Mouse (Mus musculus): ENCODE data around the gene Grap. TPM values are rescaled to one million over a fixed set of nuclear protein-coding genes. Genes with fewer than 3 reads are reported as not detected.
A peak's percentile ranks its signal among the peaks of the same experiment; 100 is the strongest.

The Grap gene
- polyA plus RNA-seq, 1 experiment from 2014 or later: 11.8 TPM

DNA sequence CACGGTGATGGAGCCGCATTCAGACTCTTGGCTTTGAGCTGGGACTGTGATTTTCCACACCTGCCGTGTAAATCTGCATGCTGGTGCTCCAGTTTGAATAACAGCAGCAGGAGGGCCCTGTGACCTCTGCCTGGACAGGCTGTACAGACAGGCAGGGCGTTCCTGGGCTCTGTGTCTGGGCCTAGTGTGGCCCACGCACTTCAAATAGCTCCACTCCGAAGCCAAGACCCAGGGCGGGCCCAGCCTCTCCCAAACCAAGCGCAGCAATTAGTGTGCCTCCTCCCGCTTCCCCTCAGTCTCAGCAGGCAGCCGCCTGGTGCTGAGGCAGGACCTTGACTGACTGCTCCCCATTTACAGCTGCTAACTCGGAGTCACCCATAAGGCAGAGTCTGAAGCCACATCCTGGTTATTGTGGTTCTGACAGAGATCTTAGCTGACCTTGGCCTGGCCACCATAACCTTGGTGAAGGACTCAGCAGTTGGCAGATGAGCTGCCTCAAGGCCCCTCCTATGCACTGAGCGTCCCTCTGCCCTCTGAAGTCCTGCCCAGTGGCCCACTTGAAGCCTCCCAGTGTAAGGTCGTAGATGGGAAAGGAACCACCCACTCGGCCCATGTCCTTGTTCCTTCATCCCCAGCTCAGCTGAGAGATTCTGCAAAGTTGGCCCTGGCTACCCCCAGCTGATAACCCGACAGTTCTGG lies 60.2 kb downstream of the Grap start:
- 62% methylated on average over 15 of the region's 15 CpGs for WGBS

DNA sequence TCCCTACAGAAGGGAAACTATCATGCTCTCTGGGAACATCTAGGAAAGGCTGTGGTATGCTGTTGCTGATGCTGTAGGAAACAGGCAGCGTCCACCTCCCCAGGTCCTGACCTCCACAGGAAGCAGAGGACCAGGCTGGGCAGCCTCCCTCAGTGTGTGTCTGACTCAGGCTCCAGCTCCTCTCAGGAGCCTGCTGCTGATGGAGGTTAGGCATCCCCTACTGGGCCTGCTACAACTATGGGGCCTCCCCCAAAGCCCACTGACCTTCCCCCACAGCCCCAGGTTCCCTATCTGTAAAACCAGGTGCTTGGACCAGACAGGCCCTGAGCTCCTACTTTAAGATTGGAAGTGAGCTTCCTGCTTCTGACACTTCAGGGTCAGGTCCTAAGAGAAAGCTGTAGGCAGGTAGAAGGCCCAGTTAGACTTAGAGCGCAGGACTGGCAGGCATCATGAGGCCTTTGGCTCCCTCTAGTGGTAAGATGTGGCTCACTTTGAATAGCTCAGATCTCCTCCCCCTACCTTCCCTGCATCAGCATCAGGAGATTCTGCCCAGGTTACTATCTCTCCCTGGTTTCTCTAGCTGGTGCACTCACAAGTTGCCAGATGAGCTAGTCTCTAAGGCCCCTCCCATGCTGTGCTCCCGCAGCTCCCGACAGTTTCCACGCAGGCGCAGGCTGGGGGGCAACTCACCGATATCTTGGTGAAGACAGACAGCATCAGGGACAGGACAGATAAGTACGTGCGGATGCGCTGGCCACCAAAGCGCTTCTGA lies 61.5 kb downstream of the Grap start:
- H3K27me3 ChIP-seq (ENCODE audit: insufficient read depth, poor library complexity, severe bottlenecking): peaks cover 25% of the 10 kb centered on the region; the same call in 1 of the 2 replicates
- WGBS: 37% methylated on average over 11 of the region's 11 CpGs
- peak; percentile 85 for DNase-seq (ENCODE audit: low spot score)

More for the DNA sequence above, 60.2 kb downstream of the Grap start:
- H3K9me3 ChIP-seq: no peaks in the 10 kb centered on the region
- no peak for DNase-seq (ENCODE audit: low spot score)
- no peaks in the 10 kb centered on the region for H3K36me3 ChIP-seq
- H3K27me3 ChIP-seq (ENCODE audit: insufficient read depth, poor library complexity, severe bottlenecking): peaks cover 25% of the 10 kb centered on the region; the same call in 1 of the 2 replicates
- peak overlapping the region; percentile 57; the same call in 1 of the 2 replicates for H3K27ac ChIP-seq
- H3K4me1 ChIP-seq: peaks cover 25% of the 10 kb centered on the region
- H3K4me3 ChIP-seq: no peak overlapping the region

DNA sequence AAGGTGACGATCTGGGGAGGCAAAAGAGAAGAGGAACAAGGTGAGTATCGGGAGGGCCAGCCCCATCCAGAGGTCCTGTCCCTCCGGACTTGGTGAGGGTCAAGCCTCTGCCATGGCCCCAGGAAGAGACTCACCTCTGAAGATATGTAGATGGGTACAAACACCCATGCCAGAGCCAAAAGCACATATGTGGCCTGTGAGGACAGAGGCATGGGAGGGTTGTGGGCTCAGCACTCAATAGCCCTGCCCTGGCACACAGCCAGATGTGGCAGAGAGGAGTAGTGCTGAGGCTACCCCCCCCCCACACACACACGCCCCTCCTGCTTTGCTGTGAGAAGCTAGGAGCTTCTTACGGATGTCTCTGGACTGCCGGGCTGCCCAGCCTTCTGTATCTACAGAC lies 62.1 kb downstream of the Grap start:
- DNase-seq (ENCODE audit: low spot score): no peak
- Histone ChIP-seq H3K36me3 (no peaks in the 10 kb centered on the region), H3K27ac (no peak overlapping the region), H3K27me3 (ENCODE audit: insufficient read depth, poor library complexity, severe bottlenecking) (peaks cover 25% of the 10 kb centered on the region; the same call in 1 of the 2 replicates), H3K4me3 (no peak overlapping the region), H3K4me1 (peaks cover 17% of the 10 kb centered on the region), H3K9me3 (no peaks in the 10 kb centered on the region)
- 69% methylated on average over 6 of the region's 6 CpGs for WGBS

More for the DNA sequence above, 61.5 kb downstream of the Grap start:
- H3K27ac ChIP-seq: no peak overlapping the region
- H3K36me3 ChIP-seq: no peaks in the 10 kb centered on the region
- no peak overlapping the region for H3K4me3 ChIP-seq
- peaks cover 17% of the 10 kb centered on the region for H3K4me1 ChIP-seq
- no peaks in the 10 kb centered on the region for H3K9me3 ChIP-seq

DNA sequence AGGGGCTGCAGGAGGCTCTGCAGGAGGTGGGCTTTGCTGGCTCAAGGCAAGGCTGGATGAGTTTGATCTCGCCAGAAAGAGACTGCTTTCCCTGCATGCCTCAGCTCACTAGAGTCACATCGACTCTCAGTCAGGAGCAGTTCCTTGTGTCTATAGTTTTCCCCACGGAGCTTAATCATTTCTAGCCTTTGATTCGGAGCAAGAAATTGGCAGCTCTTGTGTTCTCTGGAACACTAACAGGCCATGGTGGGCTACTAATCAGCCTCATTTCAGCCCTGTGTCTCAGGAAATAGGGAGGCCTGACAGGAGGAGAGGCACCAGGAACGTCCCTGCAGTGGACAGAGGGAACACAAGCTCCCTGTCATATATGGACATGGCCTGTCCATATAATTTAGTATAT lies 64.9 kb downstream of the Grap start:
- Histone ChIP-seq H3K9me3 (no peaks in the 10 kb centered on the region), H3K36me3 (no peaks in the 10 kb centered on the region), H3K4me3 (no peak overlapping the region), H3K27ac (no peak overlapping the region), H3K4me1 (peaks cover 17% of the 10 kb centered on the region), H3K27me3 (ENCODE audit: insufficient read depth, poor library complexity, severe bottlenecking) (peaks cover 7% of the 10 kb centered on the region; the same call in 1 of the 2 replicates)
- DNase-seq (ENCODE audit: low spot score): no peak
- WGBS: 64% methylated on average over 5 of the region's 5 CpGs

DNA sequence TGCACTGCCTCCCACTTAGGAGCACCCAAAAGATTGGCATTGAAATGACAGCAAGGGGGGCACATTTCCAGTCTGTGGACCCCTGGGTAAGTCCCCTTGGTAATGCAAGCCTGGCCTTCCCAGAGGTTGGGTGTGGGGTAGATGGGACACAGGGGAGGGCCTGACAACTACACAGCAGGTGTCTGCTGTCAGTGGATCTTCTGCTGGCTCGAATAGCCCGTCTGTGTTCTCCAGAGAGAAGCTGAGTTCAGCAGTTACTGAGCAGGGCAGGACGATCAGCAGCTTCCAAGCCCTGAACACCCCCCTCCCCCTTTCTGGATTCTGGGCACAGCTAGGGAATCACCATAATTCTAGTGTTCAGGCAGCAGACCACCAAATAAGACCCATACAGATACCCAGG lies 66.3 kb downstream of the Grap start:
- no peaks in the 10 kb centered on the region for H3K9me3 ChIP-seq
- WGBS: 53% methylated on average over 3 of the region's 3 CpGs
- no peak overlapping the region for H3K4me3 ChIP-seq
- H3K4me1 ChIP-seq: peaks cover 5% of the 10 kb centered on the region; the same call in 1 of the 2 replicates
- no peaks in the 10 kb centered on the region for H3K36me3 ChIP-seq
- H3K27ac ChIP-seq: no peak overlapping the region
- H3K27me3 ChIP-seq (ENCODE audit: insufficient read depth, poor library complexity, severe bottlenecking): no peaks in the 10 kb centered on the region; the same call in 1 of the 2 replicates
- no peak for DNase-seq (ENCODE audit: low spot score)

DNA sequence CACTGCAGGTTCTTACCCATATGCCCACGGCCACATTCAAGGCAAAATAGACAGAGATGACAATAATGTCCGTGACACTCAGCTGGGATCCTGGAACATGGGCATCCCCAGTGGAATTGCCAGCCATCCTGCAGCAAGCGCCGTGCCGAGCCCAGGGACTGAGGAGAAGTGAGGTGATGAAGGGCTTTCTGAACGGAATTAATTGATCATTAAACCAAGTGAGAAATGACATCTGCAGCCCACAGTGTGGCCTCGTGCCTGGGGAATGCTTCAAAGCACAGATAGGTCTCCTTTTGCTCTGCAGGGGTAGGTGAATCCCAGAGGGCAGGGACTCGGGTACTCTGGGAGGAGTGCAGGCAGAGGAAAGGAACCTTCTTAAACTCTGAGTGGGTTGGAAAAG lies 66.8 kb downstream of the Grap start:
- no peak for DNase-seq (ENCODE audit: low spot score)
- H3K27ac ChIP-seq: no peak overlapping the region
- 78% methylated on average over 8 of the region's 8 CpGs for WGBS

DNA sequence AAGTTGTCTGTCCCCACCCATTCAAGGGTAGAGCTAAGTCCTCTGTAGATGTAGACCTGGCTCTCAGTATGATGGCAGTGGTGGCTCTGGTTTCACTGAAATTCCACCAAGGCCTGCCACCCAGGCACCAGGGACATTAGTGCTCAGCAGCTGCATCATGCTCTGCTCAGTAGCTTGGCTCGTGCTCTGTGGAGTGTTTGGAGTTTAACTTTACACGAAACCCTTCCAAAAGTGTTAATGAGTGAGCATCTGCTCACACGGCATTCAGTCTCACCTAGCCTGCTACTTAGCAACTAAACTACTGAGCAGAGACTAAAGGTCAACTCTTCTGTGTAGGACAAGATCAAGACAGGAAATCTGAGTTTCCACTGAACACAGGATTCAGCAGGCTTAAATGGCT lies 67.6 kb downstream of the Grap start, which contains the start of gene Slc5a10:
Gene Slc5a10, minus strand, starts transcription at position 191 of the 400 bp plus-strand sequence.
- Histone ChIP-seq H3K36me3 (no peaks in the 10 kb centered on the region), H3K4me3 (no peak within 1 kb of the TSS), H3K27me3 (ENCODE audit: insufficient read depth, poor library complexity, severe bottlenecking) (no peaks in the 10 kb centered on the region), H3K9me3 (no peaks in the 10 kb centered on the region), H3K4me1 (no peaks in the 10 kb centered on the region), H3K27ac (no peak within 1 kb of the TSS)
- DNase-seq (ENCODE audit: low spot score): no peak
- WGBS: 75% methylated on average over 3 of the region's 3 CpGs

More for the DNA sequence above, 66.8 kb downstream of the Grap start:
- H3K4me1 ChIP-seq: 0 out of 2 replicates have a peak, but pooled peaks cover 2% of the 10 kb centered on the region
- no peak overlapping the region for H3K4me3 ChIP-seq
- H3K9me3 ChIP-seq: no peaks in the 10 kb centered on the region
- H3K36me3 ChIP-seq: no peaks in the 10 kb centered on the region
- H3K27me3 ChIP-seq (ENCODE audit: insufficient read depth, poor library complexity, severe bottlenecking): no peaks in the 10 kb centered on the region; the same call in 1 of the 2 replicates

DNA sequence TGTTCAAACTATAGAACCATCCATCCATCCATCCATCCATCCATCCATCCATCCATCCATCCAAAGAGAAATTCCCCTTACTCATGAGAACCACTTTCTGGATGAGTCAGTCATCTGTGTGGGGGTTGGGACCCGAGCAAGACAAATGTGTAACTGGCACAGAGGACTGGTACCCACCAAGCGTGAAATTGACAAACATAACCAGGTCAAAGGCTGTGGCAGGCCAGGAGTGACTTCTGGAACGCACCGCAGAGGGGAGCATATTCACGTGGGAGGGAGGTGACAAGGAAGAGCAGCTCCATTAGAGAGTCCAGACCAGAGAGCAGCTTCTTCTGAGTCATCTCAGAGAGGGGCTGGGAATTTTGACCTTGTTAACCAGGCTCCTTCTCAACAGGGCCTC lies 69.0 kb downstream of the Grap start:
- H3K27me3 ChIP-seq (ENCODE audit: insufficient read depth, poor library complexity, severe bottlenecking): no peaks in the 10 kb centered on the region
- H3K36me3 ChIP-seq: peaks cover 9% of the 10 kb centered on the region; the same call in 1 of the 2 replicates
- no peak overlapping the region for H3K4me3 ChIP-seq
- no peak overlapping the region for H3K27ac ChIP-seq
- H3K4me1 ChIP-seq: no peaks in the 10 kb centered on the region
- no peaks in the 10 kb centered on the region for H3K9me3 ChIP-seq
- 74% methylated on average over 5 of the region's 5 CpGs for WGBS
- DNase-seq (ENCODE audit: low spot score): no peak

Other genes starting within 250 kb of the Grap start
- 0.10 and 0.77 TPM in 2 replicates for gene Rnf112, start 199.1 kb upstream of the Grap start, polyA plus RNA-seq (2016; fragmentation: Nextera tagmentation; extraction: Ambion mirVana)
- 22.7 and 67.8 TPM in 2 replicates for gene Mfap4, start 167.8 kb upstream of the Grap start, polyA plus RNA-seq (2016; fragmentation: Nextera tagmentation; extraction: Ambion mirVana)
- 42.7 and 49.1 TPM in 2 replicates for gene Mapk7, start 158.9 kb upstream of the Grap start, polyA plus RNA-seq (2016; fragmentation: Nextera tagmentation; extraction: Ambion mirVana)
- gene B9d1, start 148.1 kb upstream of the Grap start, polyA plus RNA-seq (2016; fragmentation: Nextera tagmentation; extraction: Ambion mirVana): 14.5 and 21.5 TPM in 2 replicates
- gene Epn2, start 73.6 kb upstream of the Grap start, polyA plus RNA-seq (2016; fragmentation: Nextera tagmentation; extraction: Ambion mirVana): 22.8 and 22.9 TPM in 2 replicates
- 3.2 and 3.3 TPM in 2 replicates for gene Fam83g, start 30.8 kb downstream of the Grap start, polyA plus RNA-seq (2016; fragmentation: Nextera tagmentation; extraction: Ambion mirVana)
- 0.07 TPM in 1 of 2 replicates, not detected in the other for gene Slc5a10, start 67.6 kb downstream of the Grap start, polyA plus RNA-seq (2016; fragmentation: Nextera tagmentation; extraction: Ambion mirVana)
- gene Prpsap2, start 108.8 kb downstream of the Grap start, polyA plus RNA-seq (2016; fragmentation: Nextera tagmentation; extraction: Ambion mirVana): 19.8 and 24.8 TPM in 2 replicates
- 9.8 and 11.5 TPM in 2 replicates for gene Ulk2, start 201.8 kb downstream of the Grap start, polyA plus RNA-seq (2016; fragmentation: Nextera tagmentation; extraction: Ambion mirVana)

All from heart, embryonic 10.5 days (tissue).